Mouse (Mus musculus) midbrain, embryonic 11.5 days (tissue): Measurements from ENCODE around the gene Cd320. TPM values are rescaled to one million over a fixed set of nuclear protein-coding genes. Genes with fewer than 3 reads are reported as not detected.
"Not testable (repeated sequence)": the region's sequence is repeated elsewhere in the genome, so short reads cannot be mapped to it uniquely, and the experiment has no call there.

Experiments
- ATAC-seq: fragments of 200-750 bp; cut with Nextera tagmentation; 2 replicates; pipeline ENCODE4 v1.8.0; 2017; ENCODE audit warnings: moderate TSS enrichment, moderate library complexity; ENCODE audit not compliant: low FRiP score
- DNase-seq: peaks from one replicate; pipeline ENCODE4 v3.0.0; 2015; ENCODE audit warnings: low spot score; ENCODE audit errors: missing footprints
- H3K27ac ChIP-seq: fragments of 300-500 bp; sonication (generic); 2 replicates; pipeline ENCODE4 v1.5.1; 2014; ENCODE audit warnings: low read depth, low read length
- H3K27me3 ChIP-seq: fragments of 300-500 bp; sonication (generic); 2 replicates; pipeline ENCODE4 v1.6.1; 2014; ENCODE audit warnings: mild to moderate bottlenecking, low read length, moderate library complexity, mixed read lengths; ENCODE audit not compliant: control insufficient read depth, insufficient read depth
- H3K36me3 ChIP-seq: fragments of 300-500 bp; sonication (generic); 2 replicates; pipeline ENCODE4 v1.6.1; 2014; ENCODE audit warnings: mild to moderate bottlenecking, low read length, moderate library complexity, mixed read lengths; ENCODE audit not compliant: control insufficient read depth, insufficient read depth
- H3K4me1 ChIP-seq: fragments of 300-500 bp; sonication (generic); 2 replicates; pipeline ENCODE4 v1.6.1; 2014; ENCODE audit warnings: low read length; ENCODE audit not compliant: control insufficient read depth, insufficient read depth
- H3K4me2 ChIP-seq: fragments of 300-500 bp; sonication (generic); 2 replicates; pipeline ENCODE4 v1.6.1; 2014; ENCODE audit warnings: mild to moderate bottlenecking, moderate library complexity
- H3K4me3 ChIP-seq: fragments of 300-500 bp; sonication (generic); 2 replicates; pipeline ENCODE4 v1.5.1; 2014; ENCODE audit warnings: low read depth, low read length
- H3K9ac ChIP-seq: fragments of 300-500 bp; sonication (generic); 2 replicates; pipeline ENCODE4 v1.6.1; 2014; ENCODE audit warnings: low read length
- H3K9me3 ChIP-seq: fragments of 300-500 bp; sonication (generic); 2 replicates; pipeline ENCODE4 v1.6.1; 2016; ENCODE audit warnings: low read length; ENCODE audit not compliant: control insufficient read depth
- WGBS: fragments of 180-500 bp; shearing (Covaris S2); extraction: QIAGEN DNeasy Blood & Tissue Kit; methylation state at CpG from one replicate; pipeline ENCODE4 v1.1.7; 2014; 5-methylcytosine and 5-hydroxymethylcytosine counted together
- polyA plus RNA-seq: library from polyadenylated mRNA; unstranded; fragments of >200 nt; fragmentation: Nextera tagmentation; extraction: Ambion mirVana; gene quantifications from 2 replicates; pipeline ENCODE4 v1.2.1, GENCODE M21; 2014

Gene Cd320
- polyA plus RNA-seq, 1 experiment from 2014 or later = 70.5 TPM

DNA sequence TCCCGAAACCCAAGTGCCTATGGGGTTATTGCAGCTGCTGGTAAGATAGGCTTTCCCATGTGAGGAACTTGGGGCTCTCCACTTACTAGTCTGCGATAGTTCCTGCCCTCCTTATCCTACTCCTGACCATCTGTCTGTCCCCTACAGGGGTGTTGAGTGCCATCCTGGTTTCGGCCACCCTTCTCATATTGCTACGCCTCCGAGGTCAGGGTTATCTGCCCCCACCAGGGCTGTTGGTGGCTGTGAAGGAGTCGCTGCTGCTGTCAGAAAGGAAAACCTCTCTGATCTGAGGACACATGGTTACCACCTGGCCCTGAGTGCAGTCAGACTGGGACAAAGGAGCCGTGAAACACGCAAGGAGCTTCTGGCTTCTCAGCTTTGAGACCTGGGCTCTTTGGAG lies 5.2 kb downstream of the Cd320 start:
- Histone ChIP-seq H3K27ac (no peak overlapping the region), H3K36me3 (0 out of 2 replicates have a peak, but pooled peaks cover 2% of the 10 kb centered on the region), H3K4me2 (no peak overlapping the region), H3K9me3 (no peaks in the 10 kb centered on the region), H3K4me1 (peaks cover 10% of the 10 kb centered on the region), H3K4me3 (no peak overlapping the region), H3K9ac (no peak overlapping the region), H3K27me3 (no peaks in the 10 kb centered on the region)
- ATAC-seq (no peak), DNase-seq (no peak)
- 90% methylated on average over 8 of the region's 8 CpGs for WGBS

DNA sequence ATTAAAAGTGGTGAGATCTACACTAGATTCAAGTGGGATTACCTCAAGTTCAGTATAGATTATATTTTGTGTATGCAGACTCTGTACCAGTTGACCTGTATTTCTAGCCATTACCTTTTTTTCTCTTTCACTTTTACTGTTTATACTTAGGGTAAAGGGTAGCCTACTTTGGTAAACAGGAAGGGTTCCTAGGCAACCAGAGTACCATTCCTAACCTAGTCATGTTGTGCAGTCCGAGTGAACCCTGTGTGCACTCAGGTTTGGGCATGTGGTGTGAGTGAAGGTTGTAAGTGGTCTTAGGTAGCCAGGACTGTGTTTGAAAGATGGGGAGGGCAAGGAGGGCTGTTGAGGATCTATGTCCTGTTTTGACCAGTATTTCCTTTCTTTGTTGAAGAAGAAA lies 8.4 kb downstream of the Cd320 start:
- WGBS = 87% methylated on average over 1 of the region's 1 CpGs
- ATAC-seq = no peak
- H3K9ac ChIP-seq = no peak overlapping the region
- no peak overlapping the region for H3K4me3 ChIP-seq
- no peak for DNase-seq
- H3K4me2 ChIP-seq = no peak overlapping the region
- 0 out of 2 replicates have a peak, but pooled peaks cover 2% of the 10 kb centered on the region for H3K36me3 ChIP-seq
- H3K9me3 ChIP-seq = no peaks in the 10 kb centered on the region
- H3K4me1 ChIP-seq = no peaks in the 10 kb centered on the region
- H3K27ac ChIP-seq = no peak overlapping the region
- no peaks in the 10 kb centered on the region for H3K27me3 ChIP-seq

DNA sequence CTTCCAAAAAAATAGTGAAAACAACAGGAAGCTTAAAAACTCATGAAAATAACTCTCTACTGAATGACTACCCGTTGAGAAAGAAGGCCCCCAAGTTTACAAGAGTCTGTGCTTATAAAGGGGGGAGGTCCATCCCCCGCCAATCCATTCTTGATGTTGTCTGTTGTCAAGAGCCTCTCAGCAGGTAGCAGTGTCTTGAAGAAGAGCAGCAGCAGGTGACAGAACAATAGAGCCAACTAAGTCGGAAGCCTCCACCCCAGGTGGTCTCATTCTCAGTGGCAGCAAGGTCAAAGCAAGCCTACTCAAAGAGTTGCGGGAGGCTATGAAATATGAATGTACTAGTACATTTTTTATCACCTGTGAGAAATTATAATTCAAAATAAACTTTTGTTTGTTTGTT lies 14.9 kb downstream of the Cd320 start:
- Histone ChIP-seq H3K4me3 (no peak overlapping the region), H3K27me3 (no peaks in the 10 kb centered on the region), H3K4me1 (no peaks in the 10 kb centered on the region), H3K9ac (no peak overlapping the region), H3K27ac (no peak overlapping the region), H3K4me2 (no peak overlapping the region), H3K9me3 (no peaks in the 10 kb centered on the region), H3K36me3 (no peaks in the 10 kb centered on the region)
- ATAC-seq (no peak), DNase-seq (no peak)
- WGBS = 70% methylated on average over 4 of the region's 4 CpGs

DNA sequence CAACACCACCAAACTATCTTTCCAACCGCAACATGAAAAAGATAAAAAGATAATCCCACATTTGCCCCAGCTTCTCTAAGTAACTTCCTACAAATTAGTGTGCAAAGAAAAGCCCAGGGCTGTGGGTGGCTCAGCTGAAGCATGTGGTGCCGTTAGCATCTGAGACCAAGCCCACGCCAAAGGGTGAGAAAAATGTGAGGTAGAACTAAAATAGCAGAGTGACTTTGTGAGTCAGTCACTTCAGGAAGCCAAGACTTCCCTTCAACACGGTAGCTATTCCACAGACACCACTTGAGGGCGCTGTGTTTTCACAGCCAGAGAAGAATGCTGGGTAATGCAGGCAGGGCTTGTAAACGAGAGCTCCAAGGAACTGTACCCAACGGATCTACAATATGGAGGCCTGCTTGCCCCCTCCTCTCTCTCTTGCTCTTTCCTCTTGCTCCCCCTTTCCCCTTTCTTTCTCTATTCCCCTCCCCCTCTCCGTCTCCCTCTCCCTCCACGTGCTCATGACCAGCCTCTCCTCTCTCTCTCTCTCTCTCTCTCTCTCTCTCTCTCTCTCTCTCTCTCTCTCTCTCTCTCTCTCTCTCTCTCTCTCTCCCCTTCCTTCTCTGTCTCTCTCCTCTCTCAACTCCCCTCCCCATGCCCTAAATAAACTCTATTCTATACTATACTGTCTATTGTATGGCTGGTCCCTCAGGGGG lies 22.6 kb downstream of the Cd320 start:
- H3K4me3 ChIP-seq = no peak overlapping the region
- H3K27ac ChIP-seq = no peak overlapping the region

DNA sequence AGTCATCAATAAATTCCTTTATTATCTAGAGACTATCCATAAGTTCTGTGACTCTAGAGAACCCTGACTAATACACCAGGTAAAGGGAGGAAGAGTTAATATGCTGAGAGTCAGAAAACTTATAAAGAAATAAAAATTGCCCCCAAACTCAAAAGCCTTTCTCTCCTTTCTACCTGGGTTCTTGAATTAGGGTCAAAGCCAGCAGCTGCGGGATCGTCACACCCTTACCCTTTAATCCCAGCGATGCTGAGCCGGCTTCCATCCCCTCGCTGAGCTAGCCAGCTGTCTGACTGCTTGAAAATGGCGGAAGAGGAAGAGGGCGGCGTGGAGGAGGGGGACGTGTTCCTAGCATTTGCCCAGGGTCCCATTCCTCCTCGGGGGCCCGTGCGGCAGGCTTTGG lies 30.6 kb downstream of the Cd320 start, which contains the start of gene Gm7029:
Gm7029 (plus strand) TSS at position 301 of the 400 bp plus-strand sequence.
- not testable (repeated sequence) for H3K9ac ChIP-seq, DNase-seq, ATAC-seq, H3K4me2 ChIP-seq, H3K9me3 ChIP-seq, H3K4me1 ChIP-seq, H3K27ac ChIP-seq, H3K27me3 ChIP-seq, H3K4me3 ChIP-seq, H3K36me3 ChIP-seq
- WGBS = 65% methylated on average over 4 of the region's 12 CpGs

More for the DNA sequence above, 22.6 kb downstream of the Cd320 start:
- Histone ChIP-seq H3K4me2 (no peak overlapping the region), H3K4me1 (no peaks in the 10 kb centered on the region), H3K9ac (no peak overlapping the region), H3K9me3 (no peaks in the 10 kb centered on the region), H3K27me3 (no peaks in the 10 kb centered on the region), H3K36me3 (no peaks in the 10 kb centered on the region)
- no peak for ATAC-seq
- 46% methylated on average over 9 of the region's 9 CpGs for WGBS
- DNase-seq = no peak

DNA sequence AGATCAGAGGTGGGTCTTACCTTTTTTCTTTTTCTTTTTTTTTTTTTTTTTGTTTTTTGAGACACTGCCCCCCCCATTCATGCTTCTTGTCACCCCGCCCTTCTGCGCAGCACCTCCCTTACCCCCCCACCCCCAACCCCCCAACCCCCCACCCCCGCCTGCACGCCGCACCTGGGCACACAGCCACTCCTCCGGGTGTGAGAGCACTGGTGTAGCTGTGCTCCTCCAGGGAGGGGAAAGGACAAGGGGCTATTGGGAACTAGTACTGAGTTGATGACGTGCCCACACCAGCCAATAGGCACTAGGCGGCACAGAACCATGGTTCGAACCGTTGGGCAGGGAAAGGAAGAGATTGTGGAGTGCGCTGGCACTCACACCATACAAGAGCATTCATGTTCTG lies 31.5 kb downstream of the Cd320 start:
- H3K9ac ChIP-seq = no peak overlapping the region
- DNase-seq (no peak), ATAC-seq (no peak)
- no peak overlapping the region for H3K27ac ChIP-seq
- peaks cover 2% of the 10 kb centered on the region; the same call in 1 of the 2 replicates for H3K36me3 ChIP-seq
- H3K4me1 ChIP-seq = no peaks in the 10 kb centered on the region
- H3K9me3 ChIP-seq = no peaks in the 10 kb centered on the region
- no peak overlapping the region for H3K4me2 ChIP-seq
- H3K4me3 ChIP-seq = no peak overlapping the region
- no peaks in the 10 kb centered on the region for H3K27me3 ChIP-seq
- WGBS = 92% methylated on average over 11 of the region's 11 CpGs

DNA sequence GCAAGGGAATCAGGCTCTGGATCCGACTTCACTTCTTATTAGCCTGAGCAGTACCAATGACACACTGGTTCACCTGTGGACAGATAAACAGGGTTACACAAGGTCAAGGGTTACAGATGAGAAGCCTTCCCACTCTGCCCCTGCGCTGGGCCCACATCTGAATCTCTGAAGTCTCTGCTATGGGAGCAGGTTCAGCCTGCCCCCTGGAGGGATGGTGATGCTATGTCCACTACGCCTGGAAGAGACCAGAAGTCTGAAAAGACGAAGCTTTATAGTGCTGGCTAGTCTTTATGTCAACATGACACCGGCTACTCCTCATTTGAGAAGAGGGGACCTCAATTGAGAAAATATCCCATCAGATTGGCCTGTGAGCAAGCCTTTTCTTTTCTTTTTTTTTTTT lies 32.9 kb downstream of the Cd320 start:
- H3K4me1 ChIP-seq, DNase-seq, H3K4me2 ChIP-seq, H3K4me3 ChIP-seq, H3K9ac ChIP-seq, H3K27me3 ChIP-seq, H3K27ac ChIP-seq, H3K9me3 ChIP-seq, ATAC-seq, H3K36me3 ChIP-seq: not testable (repeated sequence)
- 79% methylated on average over 5 of the region's 5 CpGs for WGBS

DNA sequence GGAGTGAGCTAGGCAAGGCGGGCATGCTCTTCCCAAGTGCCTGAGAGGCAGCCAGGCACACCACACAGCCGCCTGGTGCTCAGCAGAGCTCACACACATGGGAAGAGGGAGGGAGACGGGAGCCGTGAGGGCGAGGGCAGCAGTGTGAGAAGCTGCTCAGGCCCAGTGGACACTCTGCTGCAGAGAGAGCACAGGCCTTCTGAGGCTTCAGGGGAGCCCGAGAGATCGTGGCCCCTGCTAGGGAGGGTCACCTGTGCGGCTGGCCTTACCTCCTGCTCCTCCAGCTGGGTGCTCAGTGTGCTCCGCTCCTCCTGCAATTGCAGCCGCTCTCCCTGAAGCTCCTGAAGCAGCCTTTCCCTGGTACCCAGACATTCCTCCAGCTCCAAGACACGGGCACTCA lies 41.4 kb downstream of the Cd320 start:
- DNase-seq = peak; percentile 65
- not testable (repeated sequence) for H3K9me3 ChIP-seq, H3K27me3 ChIP-seq, H3K27ac ChIP-seq, H3K4me1 ChIP-seq, H3K9ac ChIP-seq, H3K36me3 ChIP-seq, H3K4me2 ChIP-seq, H3K4me3 ChIP-seq, ATAC-seq
- WGBS = 93% methylated on average over 9 of the region's 11 CpGs

DNA sequence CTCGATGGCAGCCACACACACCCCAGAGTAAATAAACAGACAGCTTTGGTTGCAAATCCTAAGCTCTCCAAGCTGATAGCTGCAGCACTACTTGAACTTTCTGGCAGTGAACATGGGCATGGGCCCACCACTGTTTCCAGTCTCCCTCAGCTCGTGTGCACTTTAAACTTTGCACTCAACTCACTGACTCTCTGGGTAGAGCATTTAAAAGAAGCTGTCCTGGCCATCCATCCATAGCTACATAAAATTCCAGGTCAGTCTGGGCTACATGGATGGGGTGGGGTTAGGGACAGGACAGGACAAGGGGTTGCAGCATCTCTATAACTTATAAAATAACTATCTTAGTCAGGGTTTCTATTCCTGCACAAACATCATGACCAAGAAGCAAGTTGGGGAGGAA lies 44.9 kb downstream of the Cd320 start:
- not testable (repeated sequence) for H3K27ac ChIP-seq, H3K9ac ChIP-seq, H3K27me3 ChIP-seq, H3K4me2 ChIP-seq, DNase-seq, ATAC-seq, H3K4me1 ChIP-seq, H3K9me3 ChIP-seq, H3K4me3 ChIP-seq, H3K36me3 ChIP-seq
- WGBS = 66% methylated on average over 2 of the region's 2 CpGs
